Mouse (Mus musculus) MEL (cell line): ENCODE results near the gene Rps17. TPM values are rescaled to one million over a fixed set of nuclear protein-coding genes. Genes with fewer than 3 reads are reported as not detected.

Experiments used
- DNase-seq: peaks from one replicate; pipeline ENCODE4 v3.0.0; 2011; ENCODE audit warnings: low read depth, low spot score
- H3K27ac ChIP-seq: 2 replicates; pipeline ENCODE4 v1.5.1; 2012; ENCODE audit warnings: low read depth, mild to moderate bottlenecking, control low read depth, low read length, moderate library complexity; ENCODE audit not compliant: control insufficient read depth
- H3K27me3 ChIP-seq, 2 experiments: fragments of 150-350 bp in 1 of 2; sonication (generic) in 1 of 2; 2 replicates each; pipeline ENCODE4 v1.6.1; 2012; ENCODE audit warnings: low read length in 2 of 2, mild to moderate bottlenecking in 2 of 2, improper control_type of control experiment in 1 of 2, moderate library complexity in 1 of 2; ENCODE audit not compliant: insufficient read depth in 2 of 2, control insufficient read depth in 1 of 2
- H3K36me3 ChIP-seq, 2 experiments: 2 replicates each; pipeline ENCODE4 v1.6.1; 2012 to 2014; ENCODE audit warnings: low read length in 2 of 2, improper control_type of control experiment in 1 of 2, inconsistent platforms in 1 of 2, mild to moderate bottlenecking in 1 of 2; ENCODE audit not compliant: insufficient read depth in 2 of 2, control insufficient read depth in 1 of 2
- H3K4me1 ChIP-seq, 2 experiments: fragments of 150-350 bp in 1 of 2; sonication (generic) in 1 of 2; 2 replicates each; pipeline ENCODE4 v1.6.1; 2012; ENCODE audit warnings: low read length in 2 of 2, improper control_type of control experiment in 1 of 2, mild to moderate bottlenecking in 1 of 2; ENCODE audit not compliant: insufficient read depth in 2 of 2, control insufficient read depth in 1 of 2
- H3K4me3 ChIP-seq, 2 experiments: fragments of 150-350 bp in 1 of 2; sonication (generic) in 1 of 2; 2 replicates each; pipeline ENCODE4 v1.5.1; 2012; ENCODE audit warnings: low read depth in 2 of 2, low read length in 2 of 2, mild to moderate bottlenecking in 2 of 2, moderate library complexity in 2 of 2, control low read depth in 1 of 2, improper control_type of control experiment in 1 of 2; ENCODE audit not compliant: control insufficient read depth in 1 of 2, insufficient read depth in 1 of 2
- H3K79me2 ChIP-seq: 2 replicates; pipeline ENCODE4 v1.6.1; 2012; ENCODE audit warnings: mild to moderate bottlenecking, low read length, moderate library complexity; ENCODE audit not compliant: control insufficient read depth, poor library complexity, insufficient read depth
- H3K9ac ChIP-seq: 2 replicates; pipeline ENCODE4 v1.6.1; 2012; ENCODE audit warnings: low read depth, mild to moderate bottlenecking, control low read depth, low read length, moderate library complexity; ENCODE audit not compliant: control insufficient read depth, poor library complexity, severe bottlenecking
- H3K9me3 ChIP-seq: fragments of 150-350 bp; sonication (generic); replicated peaks from 2 replicates; pipeline ENCODE4 v1.6.1; 2012; ENCODE audit warnings: mild to moderate bottlenecking, low read length, improper control_type of control experiment, moderate library complexity; ENCODE audit not compliant: insufficient read depth
- BHLHE40 ChIP-seq: IDR thresholded peaks from 2 replicates; pipeline ENCODE4 v1.6.1; 2012; ENCODE audit warnings: low read depth, mild to moderate bottlenecking, inconsistent platforms, low read length, improper control_type of control experiment, borderline replicate concordance
- CTCF ChIP-seq, 3 experiments: IDR thresholded peaks in 2 of 3; conservative IDR thresholded peaks in 1 of 3; 2 replicates each; pipeline ENCODE4 v1.5.1; 2011 to 2012; ENCODE audit warnings: low read length in 3 of 3, low read depth in 2 of 3, mild to moderate bottlenecking in 2 of 3, improper control_type of control experiment in 1 of 3, inconsistent platforms in 1 of 3, mixed read lengths in 1 of 3, moderate library complexity in 1 of 3; ENCODE audit not compliant: control insufficient read depth in 1 of 3, insufficient read depth in 1 of 3, poor library complexity in 1 of 3, severe bottlenecking in 1 of 3
- MAFK ChIP-seq: IDR thresholded peaks from 2 replicates; pipeline ENCODE4 v1.6.1; 2011; ENCODE audit warnings: low read depth, mild to moderate bottlenecking, low read length, improper control_type of control experiment, borderline replicate concordance
- MAX ChIP-seq: IDR thresholded peaks from 2 replicates; pipeline ENCODE4 v1.6.1; 2011; ENCODE audit warnings: low read length, improper control_type of control experiment
- MAZ ChIP-seq: IDR thresholded peaks from 2 replicates; pipeline ENCODE4 v1.6.1; 2012; ENCODE audit warnings: low read depth, mild to moderate bottlenecking, inconsistent platforms, low read length, improper control_type of control experiment
- MXI1 ChIP-seq: IDR thresholded peaks from 2 replicates; pipeline ENCODE4 v1.6.1; 2011; ENCODE audit warnings: mild to moderate bottlenecking, low read depth, low read length, improper control_type of control experiment
- MYC ChIP-seq: IDR thresholded peaks from 2 replicates; pipeline ENCODE4 v1.6.1; 2011; ENCODE audit warnings: low read depth, mild to moderate bottlenecking, low read length, improper control_type of control experiment, moderate library complexity
- POLR2A ChIP-seq, 2 experiments: IDR thresholded peaks; 2 replicates each; pipeline ENCODE4 v1.6.1; 2011 to 2012; ENCODE audit warnings: low read length in 2 of 2, mild to moderate bottlenecking in 2 of 2, control low read depth in 1 of 2, improper control_type of control experiment in 1 of 2, low read depth in 1 of 2, moderate library complexity in 1 of 2; ENCODE audit not compliant: control insufficient read depth in 1 of 2, insufficient read depth in 1 of 2, poor library complexity in 1 of 2
- POLR2AphosphoS2 ChIP-seq: IDR thresholded peaks from 2 replicates; pipeline ENCODE4 v1.6.1; 2011; ENCODE audit warnings: low read length, improper control_type of control experiment
- POLR2AphosphoS5 ChIP-seq: IDR thresholded peaks from 2 replicates; pipeline ENCODE4 v1.6.1; 2012; ENCODE audit warnings: low read depth, borderline replicate concordance, mild to moderate bottlenecking, inconsistent platforms, low read length, moderate library complexity, mixed read lengths
- SIN3A ChIP-seq: IDR thresholded peaks from 2 replicates; pipeline ENCODE4 v1.6.1; 2012; ENCODE audit warnings: low read length, improper control_type of control experiment, inconsistent platforms
- TBP ChIP-seq: IDR thresholded peaks from 2 replicates; pipeline ENCODE4 v1.8.0; 2011; ENCODE audit warnings: low read depth, low read length, improper control_type of control experiment
- USF1 ChIP-seq: IDR thresholded peaks from 2 replicates; pipeline ENCODE4 v1.6.1; 2014; ENCODE audit warnings: low read depth, mild to moderate bottlenecking, inconsistent platforms, low read length, improper control_type of control experiment, moderate library complexity
- polyA plus RNA-seq, 2 experiments: library from polyadenylated mRNA; stranded (reverse) in 1 of 2; unstranded in 1 of 2; fragments of >175 nt in 1 of 2; fragments of >200 nt in 1 of 2; gene quantifications; 2 replicates each; pipeline versions ENCODE4 v1.2.1 to v1.2.4; 2012; ENCODE audit warnings: low replicate concordance in 2 of 2, low read depth in 1 of 2; ENCODE audit not compliant: insufficient read length in 2 of 2, insufficient read depth in 1 of 2, missing spikeins in 1 of 2
- total RNA-seq: library from RNA; depleted of rRNA; stranded (reverse); fragments of 300-350 nt; gene quantifications from 2 replicates; pipeline ENCODE4 v1.2.3, GENCODE M21; 2012

Rps17 gene
- total and polyA plus RNA-seq, 3 experiments = 2,738 to 10,538 (median 4,252) TPM

- H3K27ac ChIP-seq = peak overlapping the region; percentile 22
- no peak for TF ChIP-seq BHLHE40
- TF ChIP-seq MAX = peak; percentile 46; the same call in 1 of the 2 replicates
- TF ChIP-seq POLR2AphosphoS2 = peak; percentile 4; the same call in 1 of the 2 replicates
- TF ChIP-seq MAZ = no peak
- 0 out of 2 replicates have a peak, but pooled peaks have one; percentile 48 for TF ChIP-seq MYC
- no peak for TF ChIP-seq POLR2AphosphoS5
- no peak for TF ChIP-seq MAFK
- TF ChIP-seq SIN3A = peak; percentile 64
- peak; percentile 66; the same call in 1 of the 2 replicates for TF ChIP-seq MXI1
- TF ChIP-seq, all 39 proteins: peak for 5
- peak overlapping the region; percentile 95 to 100 for H3K4me3 ChIP-seq
- H3K9ac ChIP-seq = peak overlapping the region; percentile 99
- H3K36me3 ChIP-seq = peaks cover 11 to 18% of the 10 kb centered on the region in 2 experiments
- no peaks in the 10 kb centered on the region for H3K27me3 ChIP-seq
- peaks cover 32% of the 10 kb centered on the region for H3K79me2 ChIP-seq
- H3K9me3 ChIP-seq = no peaks in the 10 kb centered on the region
- peak; percentile 69 for DNase-seq
- H3K4me1 ChIP-seq = peaks cover 1 to 8% of the 10 kb centered on the region in 2 experiments; a peak in 3 of 4 replicates
Observed at GRCm38 (mm10) chr7:81343316-81343715, 1.7 kb downstream of the Rps17 start.

DNA sequence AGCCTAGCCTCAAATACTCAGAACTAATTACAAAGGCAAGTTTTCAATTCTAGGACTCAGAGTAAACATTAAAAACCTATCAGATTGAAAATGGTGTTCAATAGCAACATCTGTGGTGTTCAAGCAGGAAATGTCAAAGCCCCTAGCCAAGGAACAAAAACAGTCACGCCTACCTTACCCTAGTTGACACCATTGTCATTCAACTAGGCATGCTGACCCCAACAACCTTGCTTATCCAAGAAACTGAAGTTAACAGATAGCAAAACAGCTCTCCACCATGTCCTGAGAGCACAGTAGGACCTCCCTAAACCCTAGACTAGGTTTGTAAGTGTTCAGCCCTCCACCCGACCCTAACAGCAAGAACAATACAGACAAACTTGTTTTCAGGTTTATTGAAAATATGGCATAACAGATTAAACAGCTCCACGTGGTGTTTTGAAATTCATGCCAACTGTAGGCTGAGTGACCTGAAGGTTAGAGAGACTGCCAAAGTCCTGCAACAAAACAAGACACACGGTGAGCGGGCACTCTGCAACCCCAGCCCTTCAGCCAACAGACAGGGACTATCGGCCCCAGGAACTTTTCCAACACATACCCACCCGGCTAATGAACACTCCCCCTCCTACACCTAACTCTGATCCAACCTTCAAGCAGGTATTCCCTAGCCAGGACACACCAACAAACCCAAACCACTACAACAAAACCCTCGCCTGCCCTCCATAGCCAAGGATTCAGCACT is 2.5 kb downstream of the Rps17 start:
- Histone ChIP-seq H3K9me3 (no peaks in the 10 kb centered on the region), H3K9ac (peak overlapping the region; percentile 99), H3K79me2 (peaks cover 32% of the 10 kb centered on the region), H3K36me3 (peaks cover 11 to 18% of the 10 kb centered on the region in 2 experiments), H3K27ac (peak overlapping the region; percentile 12; the same call in 1 of the 2 replicates), H3K4me1 (peaks cover 1 to 8% of the 10 kb centered on the region in 2 experiments; a peak in 3 of 4 replicates), H3K4me3 (peak overlapping the region; percentile 95 to 100), H3K27me3 (no peaks in the 10 kb centered on the region)
- TF ChIP-seq POLR2AphosphoS5 (no peak), CTCF (IDR thresholded peaks at IDR 0.05 in 2 of 3, conservative IDR thresholded peaks at IDR 0.05 in 1 of 3; ENCODE audit: control insufficient read depth in 1 of 3, insufficient read depth in 1 of 3, low read depth in 2 of 3, low read length in 3 of 3, poor library complexity in 1 of 3, severe bottlenecking in 1 of 3) (no peak), MYC (no peak)
- peak; percentile 31 for DNase-seq

DNA sequence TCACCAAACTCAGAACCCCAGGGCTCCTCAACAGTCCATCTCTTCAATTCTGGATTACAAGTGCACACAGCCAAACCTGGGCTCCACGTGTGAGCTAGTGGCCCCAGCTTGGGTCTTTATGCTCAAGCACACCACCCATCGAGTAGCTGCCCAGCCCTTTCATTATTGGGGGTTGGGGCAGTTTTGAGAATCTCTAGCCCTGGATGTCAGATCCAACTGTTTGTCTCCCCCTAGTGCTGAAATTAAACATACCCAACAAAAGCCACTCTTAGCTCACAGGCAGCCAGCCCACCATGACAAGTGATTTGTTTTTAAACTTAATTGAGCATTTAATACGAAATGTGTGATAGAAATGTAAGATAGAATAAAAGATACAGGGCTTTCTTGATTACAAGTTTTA is 3.5 kb downstream of the Rps17 start:
- H3K27me3 ChIP-seq = no peaks in the 10 kb centered on the region
- no peaks in the 10 kb centered on the region for H3K9me3 ChIP-seq
- H3K9ac ChIP-seq = no peak overlapping the region
- TF ChIP-seq USF1 = no peak
- no peak for TF ChIP-seq BHLHE40
- TF ChIP-seq POLR2AphosphoS2 = peak; percentile 97
- TF ChIP-seq SIN3A = peak; percentile 25; the same call in 1 of the 2 replicates
- no peak for TF ChIP-seq MXI1
- TF ChIP-seq POLR2A (IDR thresholded peaks at IDR 0.05; ENCODE audit: control insufficient read depth in 1 of 2, insufficient read depth in 1 of 2, low read depth in 1 of 2, low read length in 2 of 2, poor library complexity in 1 of 2) = peak in 1 of 2 experiments; percentile 75; a peak in 2 of 4 replicates
- TF ChIP-seq CTCF (IDR thresholded peaks at IDR 0.05 in 2 of 3, conservative IDR thresholded peaks at IDR 0.05 in 1 of 3; ENCODE audit: control insufficient read depth in 1 of 3, insufficient read depth in 1 of 3, low read depth in 2 of 3, low read length in 3 of 3, poor library complexity in 1 of 3, severe bottlenecking in 1 of 3) = peak; percentile 13 to 52 (median 39); a peak in 5 of 6 replicates
- 0 out of 2 replicates have a peak, but pooled peaks have one; percentile 13 for TF ChIP-seq TBP
- peaks cover 32% of the 10 kb centered on the region for H3K79me2 ChIP-seq
- H3K4me1 ChIP-seq = peaks cover 1 to 8% of the 10 kb centered on the region in 2 experiments; a peak in 3 of 4 replicates
- no peak overlapping the region for H3K27ac ChIP-seq
- no peak overlapping the region for H3K4me3 ChIP-seq
- H3K36me3 ChIP-seq = peaks cover 11 to 18% of the 10 kb centered on the region in 2 experiments
- peak; percentile 77 for DNase-seq
